Mouse (Mus musculus): Measurements from ENCODE around the gene Tenm2. TPM values are rescaled to one million over a fixed set of nuclear protein-coding genes. Genes with fewer than 3 reads are reported as not detected.

Gene Tenm2
- total RNA-seq, 2 experiments from 2014 or later, result 0.62 to 0.76 TPM

GRCm38 (mm10) chr11:36263840-36264239 is 971.9 kb downstream of the Tenm2 start:
- no peak for DNase-seq
- intact Hi-C loops (cut with DNase I; ENCODE audit: low total_unique reads), result no loop called here

GRCm38 (mm10) chr11:36257187-36257586 is 978.6 kb downstream of the Tenm2 start:
- no peak for DNase-seq
- intact Hi-C loops (cut with DNase I; ENCODE audit: low total_unique reads), result no loop called here

GRCm38 (mm10) chr11:36256747-36257146 is 979.0 kb downstream of the Tenm2 start:
- intact Hi-C loops (cut with DNase I; ENCODE audit: low total_unique reads), result no loop called here
- DNase-seq, result no peak

GRCm38 (mm10) chr11:36254019-36254418 is 981.7 kb downstream of the Tenm2 start:
- DNase-seq, result no peak
- intact Hi-C loops (cut with DNase I; ENCODE audit: low total_unique reads), result no loop called here

- intact Hi-C loops (cut with DNase I; ENCODE audit: low total_unique reads), result no loop called here
- DNase-seq, result no peak
Observed at GRCm38 (mm10) chr11:36250111-36250510, 985.7 kb downstream of the Tenm2 start.

- intact Hi-C loops (cut with DNase I; ENCODE audit: low total_unique reads), result no loop called here
- no peak for DNase-seq
Observed at GRCm38 (mm10) chr11:36246152-36246551, 989.6 kb downstream of the Tenm2 start.

GRCm38 (mm10) chr11:36244491-36244882 is 991.3 kb downstream of the Tenm2 start:
- intact Hi-C loops (cut with DNase I; ENCODE audit: low total_unique reads), result no loop called here
- DNase-seq, result no peak

GRCm38 (mm10) chr11:36243747-36244490 is 991.8 kb downstream of the Tenm2 start:
- intact Hi-C loops (cut with DNase I; ENCODE audit: low total_unique reads), result no loop called here
- DNase-seq, result peak; percentile 47

GRCm38 (mm10) chr11:36238890-36239289 is 996.9 kb downstream of the Tenm2 start:
- DNase-seq, result no peak
- intact Hi-C loops (cut with DNase I; ENCODE audit: low total_unique reads), result no loop called here

- intact Hi-C loops (cut with DNase I; ENCODE audit: low total_unique reads), result no loop called here
Observed at GRCm38 (mm10) chr11:36228654-36229053, 1007.1 kb downstream of the Tenm2 start.

GRCm38 (mm10) chr11:36228196-36228595 is 1007.6 kb downstream of the Tenm2 start:
- no peak for DNase-seq
- intact Hi-C loops (cut with DNase I; ENCODE audit: low total_unique reads), result no loop called here

More at GRCm38 (mm10) chr11:36228654-36229053, 1007.1 kb downstream of the Tenm2 start:
- DNase-seq, result no peak

GRCm38 (mm10) chr11:36226061-36226460 is 1009.7 kb downstream of the Tenm2 start:
- DNase-seq, result no peak
- intact Hi-C loops (cut with DNase I; ENCODE audit: low total_unique reads), result no loop called here

- no peak for DNase-seq
- intact Hi-C loops (cut with DNase I; ENCODE audit: low total_unique reads), result loop anchor here (5.0 kb wide), 1 partner anchor 303 kb away; no protein-coding TSS in a partner anchor
Observed at GRCm38 (mm10) chr11:36223716-36224439, 1011.9 kb downstream of the Tenm2 start.

GRCm38 (mm10) chr11:36222071-36222470 is 1013.7 kb downstream of the Tenm2 start:
- DNase-seq, result no peak
- intact Hi-C loops (cut with DNase I; ENCODE audit: low total_unique reads), result loop anchor here (5.0 kb wide), 1 partner anchor 305 kb away; no protein-coding TSS in a partner anchor

- peak; percentile 64 for DNase-seq
- intact Hi-C loops (cut with DNase I; ENCODE audit: low total_unique reads), result loop anchor here (5.0 kb wide), 1 partner anchor 306 kb away; no protein-coding TSS in a partner anchor
Observed at GRCm38 (mm10) chr11:36221271-36221975, 1014.3 kb downstream of the Tenm2 start.

GRCm38 (mm10) chr11:36220651-36221050 is 1015.1 kb downstream of the Tenm2 start:
- DNase-seq, result no peak
- intact Hi-C loops (cut with DNase I; ENCODE audit: low total_unique reads), result loop anchor here (5.0 kb wide), 1 partner anchor 307 kb away; no protein-coding TSS in a partner anchor

- intact Hi-C loops (cut with DNase I; ENCODE audit: low total_unique reads), result no loop called here
Observed at GRCm38 (mm10) chr11:36219586-36219985, 1016.2 kb downstream of the Tenm2 start.

GRCm38 (mm10) chr11:36214589-36214988 is 1021.2 kb downstream of the Tenm2 start:
- intact Hi-C loops (cut with DNase I; ENCODE audit: low total_unique reads), result no loop called here
- no peak for DNase-seq

More at GRCm38 (mm10) chr11:36219586-36219985, 1016.2 kb downstream of the Tenm2 start:
- DNase-seq, result no peak

GRCm38 (mm10) chr11:36204381-36204780 is 1031.4 kb downstream of the Tenm2 start:
- DNase-seq, result no peak
- intact Hi-C loops (cut with DNase I; ENCODE audit: low total_unique reads), result no loop called here

- no peak for DNase-seq
- intact Hi-C loops (cut with DNase I; ENCODE audit: low total_unique reads), result no loop called here
Observed at GRCm38 (mm10) chr11:36203896-36204295, 1031.9 kb downstream of the Tenm2 start.

Measured in gastrocnemius, postnatal 14 days (tissue).